In the genomic region with DNA sequence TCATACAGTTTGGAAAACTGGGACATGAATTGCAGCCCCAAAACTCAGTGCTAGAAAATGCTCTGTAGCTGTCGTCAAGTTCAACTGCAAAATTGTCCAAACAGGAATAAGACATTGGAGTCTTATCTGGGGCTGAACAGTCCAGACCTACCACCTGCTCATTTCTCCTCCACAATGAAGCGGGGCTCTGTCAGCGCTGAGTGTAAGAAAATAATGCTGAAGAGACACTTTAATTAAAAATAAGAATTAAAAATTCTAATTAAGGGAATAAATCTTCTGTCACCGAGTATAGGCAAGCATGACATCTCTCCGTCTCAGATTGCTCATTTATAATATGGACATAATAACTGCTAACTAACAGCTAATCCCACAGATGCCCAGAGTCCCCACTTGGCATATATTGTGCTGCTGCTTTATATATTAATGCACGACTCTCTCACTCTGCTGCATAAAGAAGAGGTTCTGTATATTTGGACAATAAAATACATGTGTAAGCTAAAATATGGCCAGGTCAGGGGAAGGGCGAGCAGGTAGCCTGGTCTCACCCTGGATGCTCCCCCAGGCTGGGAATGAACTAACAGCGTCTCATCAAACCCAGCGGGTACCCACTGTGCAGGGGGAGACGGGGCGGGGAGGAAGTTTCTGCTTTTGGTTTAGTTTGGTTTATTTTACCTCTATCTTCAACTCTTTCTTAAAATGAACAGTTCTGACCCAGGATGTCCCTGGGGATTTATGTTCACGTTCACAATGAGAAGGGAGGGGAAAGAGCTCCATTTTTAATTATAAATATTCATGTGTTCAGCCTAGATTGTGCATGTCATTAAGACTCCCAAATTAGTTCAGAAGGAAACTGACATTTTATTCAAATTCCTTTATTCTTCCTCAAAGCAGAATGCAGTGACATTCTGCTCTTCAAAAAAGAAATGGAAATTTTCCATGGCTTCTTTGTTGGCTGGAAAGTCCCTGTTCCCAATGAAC, we compare ENCODE assay signal across 20 mouse cellular contexts.
DNase-seq lines count a peak whose midpoint lies in the region; ATAC-seq and TF ChIP-seq lines count a peak whose summit lies in the region.
"Had no signal": no experiment of that assay in that cellular context is flagged by ENCODE, and none has a peak within 500 bp of the region (broad histone marks: within the 10 kb centered on the region; RNA-seq: fewer than 3 reads in every experiment).

No protein-coding gene starts in this region.

- no peaks in the 10 kb centered on the region for H3K36me3 ChIP-seq in forebrain, embryonic 13.5 days (ENCODE audit: poor library complexity, severe bottlenecking)
- no peaks in the 10 kb centered on the region for H3K36me3 ChIP-seq in forebrain, embryonic 11.5 days (ENCODE audit: control insufficient read depth, insufficient read depth, low read length)
- no peaks in the 10 kb centered on the region for H3K36me3 ChIP-seq in hindbrain, embryonic 13.5 days
- H3K36me3 ChIP-seq in midbrain, embryonic 16.5 days (ENCODE audit: control insufficient read depth, insufficient read depth, low read length) = no peaks in the 10 kb centered on the region
- no peaks in the 10 kb centered on the region for H3K36me3 ChIP-seq in liver, embryonic 11.5 days (ENCODE audit: control insufficient read depth, insufficient read depth, low read length)
- no peaks in the 10 kb centered on the region for H3K36me3 ChIP-seq in kidney, embryonic 16.5 days (ENCODE audit: insufficient read depth, low read length)
- H3K36me3 ChIP-seq: embryonic facial prominence, embryonic 12.5 days had no signal

- peaks cover 16% of the 10 kb centered on the region for H3K4me1 ChIP-seq in forebrain, embryonic 13.5 days
- H3K4me1 ChIP-seq in forebrain, embryonic 11.5 days (replicated peaks; ENCODE audit: control insufficient read depth, insufficient read depth, low read length) = no peaks in the 10 kb centered on the region
- peaks cover 12% of the 10 kb centered on the region for H3K4me1 ChIP-seq in hindbrain, embryonic 13.5 days (replicated peaks)
- peaks cover 11% of the 10 kb centered on the region; the same call in 1 of the 2 replicates for H3K4me1 ChIP-seq in midbrain, embryonic 16.5 days (ENCODE audit: control insufficient read depth, insufficient read depth, low read length)
- H3K4me1 ChIP-seq in liver, embryonic 11.5 days (replicated peaks; ENCODE audit: control insufficient read depth, insufficient read depth, low read length) = no peaks in the 10 kb centered on the region
- H3K4me1 ChIP-seq in kidney, embryonic 16.5 days (ENCODE audit: insufficient read depth, low read length) = no peaks in the 10 kb centered on the region

- ATAC-seq in forebrain, embryonic 13.5 days = peak; percentile 76
- ATAC-seq in forebrain, embryonic 11.5 days (replicated peaks; ENCODE audit: low FRiP score) = no peak
- no peak for ATAC-seq in hindbrain, embryonic 13.5 days (ENCODE audit: low FRiP score)
- no peak for ATAC-seq in midbrain, embryonic 16.5 days
- ATAC-seq in liver, embryonic 11.5 days (replicated peaks; ENCODE audit: low FRiP score) = no peak
- ATAC-seq in kidney, embryonic 16.5 days (ENCODE audit: low FRiP score, low TSS enrichment) = no peak
- ATAC-seq: liver, postnatal 0 days had no signal

- no peak overlapping the region for H3K4me3 ChIP-seq in forebrain, embryonic 13.5 days
- H3K4me3 ChIP-seq in forebrain, embryonic 11.5 days (ENCODE audit: low read depth, low read length) = no peak overlapping the region
- no peak overlapping the region for H3K4me3 ChIP-seq in left cerebral cortex, adult 2 months
- no peak overlapping the region for H3K4me3 ChIP-seq in hindbrain, embryonic 13.5 days
- H3K4me3 ChIP-seq in midbrain, embryonic 16.5 days (ENCODE audit: low read depth, low read length) = no peak overlapping the region
- no peak overlapping the region for H3K4me3 ChIP-seq in liver, embryonic 11.5 days (ENCODE audit: low read depth, low read length)
- no peak overlapping the region for H3K4me3 ChIP-seq in kidney, embryonic 16.5 days (ENCODE audit: low read length)
- H3K4me3 ChIP-seq: embryonic facial prominence, embryonic 12.5 days; erythroblast, embryonic 14.5 days; myocyte had no signal

- TF ChIP-seq CTCF in left cerebral cortex, adult 2 months (IDR thresholded peaks at IDR 0.05) = no peak

- H3K9me3 ChIP-seq in forebrain, embryonic 13.5 days (replicated peaks) = no peaks in the 10 kb centered on the region
- H3K9me3 ChIP-seq in forebrain, embryonic 11.5 days (ENCODE audit: control insufficient read depth, low read length) = no peaks in the 10 kb centered on the region
- H3K9me3 ChIP-seq in hindbrain, embryonic 13.5 days = no peaks in the 10 kb centered on the region
- H3K9me3 ChIP-seq in midbrain, embryonic 16.5 days (replicated peaks; ENCODE audit: control insufficient read depth, low read length, poor library complexity, severe bottlenecking) = no peaks in the 10 kb centered on the region
- no peaks in the 10 kb centered on the region for H3K9me3 ChIP-seq in liver, embryonic 11.5 days (ENCODE audit: control insufficient read depth, low read length)
- H3K9me3 ChIP-seq in kidney, embryonic 16.5 days (ENCODE audit: low read length) = no peaks in the 10 kb centered on the region
- H3K9me3 ChIP-seq: embryonic facial prominence, embryonic 12.5 days had no signal

- no peak for DNase-seq in forebrain, embryonic 11.5 days (ENCODE audit: low spot score)
- no peak for DNase-seq in left cerebral cortex, adult 2 months (ENCODE audit: extremely low spot score in 1 of 2, low spot score in 2 of 2)
- DNase-seq in left cerebral cortex, adult 8-10 months (ENCODE audit: low spot score in 2 of 2) = no peak
- DNase-seq in liver, embryonic 11.5 days (ENCODE audit: low spot score) = no peak
- DNase-seq: adrenal gland, adult 2 months; cerebellum, adult 9-10 months; gastrocnemius, postnatal 36 days; kidney, adult 11 months; kidney, postnatal 10 days; left cerebral cortex, postnatal 4 days; liver; liver, postnatal 0 days; lung, postnatal 10 days had no signal

- H3K9ac ChIP-seq in forebrain, embryonic 13.5 days = no peak overlapping the region
- H3K9ac ChIP-seq in forebrain, embryonic 11.5 days (ENCODE audit: low read length) = no peak overlapping the region
- H3K9ac ChIP-seq in hindbrain, embryonic 13.5 days = no peak overlapping the region
- no peak overlapping the region for H3K9ac ChIP-seq in midbrain, embryonic 16.5 days (ENCODE audit: low read depth, low read length)
- H3K9ac ChIP-seq in liver, embryonic 11.5 days (ENCODE audit: low read depth, low read length) = no peak overlapping the region
- H3K9ac ChIP-seq in kidney, embryonic 16.5 days (replicated peaks; ENCODE audit: low read length) = no peak overlapping the region
- H3K9ac ChIP-seq: embryonic facial prominence, embryonic 12.5 days; liver, postnatal 0 days had no signal

- H3K27ac ChIP-seq in forebrain, embryonic 13.5 days = 0 out of 2 replicates have a peak overlapping the region, but pooled peaks have one; percentile 12
- H3K27ac ChIP-seq in forebrain, embryonic 11.5 days (ENCODE audit: low read depth, low read length) = no peak overlapping the region
- H3K27ac ChIP-seq in left cerebral cortex, adult 2 months = peak overlapping the region; percentile 28; the same call in 1 of the 2 replicates
- peak overlapping the region; percentile 62; the same call in 1 of the 2 replicates for H3K27ac ChIP-seq in hindbrain, embryonic 13.5 days
- H3K27ac ChIP-seq in midbrain, embryonic 16.5 days (ENCODE audit: low read length) = peak overlapping the region; percentile 26; the same call in 1 of the 2 replicates
- no peak overlapping the region for H3K27ac ChIP-seq in liver, embryonic 11.5 days (ENCODE audit: low read depth, low read length)
- no peak overlapping the region for H3K27ac ChIP-seq in kidney, embryonic 16.5 days (ENCODE audit: low read length)
- H3K27ac ChIP-seq: embryonic facial prominence, embryonic 12.5 days had no signal

- intact Hi-C loops in left cerebral cortex, adult 2 months (cut with DNase I) = no loop called here

- no peak overlapping the region; the same call in 1 of the 2 replicates for H3K4me2 ChIP-seq in forebrain, embryonic 13.5 days
- H3K4me2 ChIP-seq in forebrain, embryonic 11.5 days (ENCODE audit: low read depth, low read length, severe bottlenecking) = no peak overlapping the region
- no peak overlapping the region for H3K4me2 ChIP-seq in hindbrain, embryonic 13.5 days
- no peak overlapping the region for H3K4me2 ChIP-seq in midbrain, embryonic 16.5 days (ENCODE audit: low read length)
- no peak overlapping the region for H3K4me2 ChIP-seq in liver, embryonic 11.5 days
- H3K4me2 ChIP-seq in kidney, embryonic 16.5 days (replicated peaks; ENCODE audit: low read depth, low read length) = no peak overlapping the region
- H3K4me2 ChIP-seq: embryonic facial prominence, embryonic 12.5 days had no signal

- WGBS in forebrain, embryonic 13.5 days = 49% methylated on average over 12 of the region's 12 CpGs
- 74% methylated on average over 12 of the region's 12 CpGs for WGBS in forebrain, embryonic 11.5 days
- 54% methylated on average over 12 of the region's 12 CpGs for WGBS in hindbrain, embryonic 13.5 days
- 59% methylated on average over 12 of the region's 12 CpGs for WGBS in midbrain, embryonic 16.5 days
- WGBS in liver, embryonic 11.5 days = 79% methylated on average over 12 of the region's 12 CpGs
- 80% methylated on average over 12 of the region's 12 CpGs for WGBS in kidney, embryonic 16.5 days

- H3K27me3 ChIP-seq in forebrain, embryonic 13.5 days = no peaks in the 10 kb centered on the region
- H3K27me3 ChIP-seq in forebrain, embryonic 11.5 days (ENCODE audit: control insufficient read depth, insufficient read depth, low read length) = no peaks in the 10 kb centered on the region
- H3K27me3 ChIP-seq in hindbrain, embryonic 13.5 days = no peaks in the 10 kb centered on the region
- no peaks in the 10 kb centered on the region for H3K27me3 ChIP-seq in midbrain, embryonic 16.5 days (ENCODE audit: control insufficient read depth, insufficient read depth, low read depth, low read length)
- H3K27me3 ChIP-seq in liver, embryonic 11.5 days (replicated peaks; ENCODE audit: control insufficient read depth, insufficient read depth, low read length) = no peaks in the 10 kb centered on the region
- no peaks in the 10 kb centered on the region for H3K27me3 ChIP-seq in kidney, embryonic 16.5 days (ENCODE audit: insufficient read depth, low read length)
- H3K27me3 ChIP-seq: embryonic facial prominence, embryonic 12.5 days had no signal

Comparison
In these comparisons a context has a peak if more than half of its experiments do, and no peak if none do; other contexts are left out.
1. H3K27ac ChIP-seq: peak in forebrain, embryonic 13.5 days (single experiment), left cerebral cortex, adult 2 months (single experiment), hindbrain, embryonic 13.5 days (single experiment) and midbrain, embryonic 16.5 days (single experiment); none in forebrain, embryonic 11.5 days (single experiment), liver, embryonic 11.5 days (single experiment) and kidney, embryonic 16.5 days (single experiment).